Mouse (Mus musculus) heart, postnatal 0 days (tissue): Measurements from ENCODE around the gene Ktn1. TPM values are rescaled to one million over a fixed set of nuclear protein-coding genes. Genes with fewer than 3 reads are reported as not detected.

Experiments used
- ATAC-seq: fragments of 200-750 bp; cut with Nextera tagmentation; 2 replicates; pipeline ENCODE4 v1.8.0; 2017; ENCODE audit warnings: low read depth, moderate number of reproducible peaks, moderate library complexity; ENCODE audit not compliant: insufficient read depth
- DNase-seq: peaks from one replicate; pipeline ENCODE4 v3.0.0-alpha.2; 2016; ENCODE audit warnings: low spot score
- H3K27ac ChIP-seq: fragments of 300-500 bp; sonication (generic); 2 replicates; pipeline ENCODE4 v1.5.1; 2014; ENCODE audit warnings: low read depth, mild to moderate bottlenecking
- H3K27me3 ChIP-seq: fragments of 300-500 bp; sonication (generic); 2 replicates; pipeline ENCODE4 v1.6.1; 2014; ENCODE audit warnings: low read length, mixed read lengths; ENCODE audit not compliant: control insufficient read depth, insufficient read depth
- H3K36me3 ChIP-seq: fragments of 300-500 bp; sonication (generic); replicated peaks from 2 replicates; pipeline ENCODE4 v1.6.1; 2014; ENCODE audit warnings: low read length, mixed read lengths; ENCODE audit not compliant: control insufficient read depth, insufficient read depth
- H3K4me1 ChIP-seq: fragments of 300-500 bp; sonication (generic); 2 replicates; pipeline ENCODE4 v1.6.1; 2014; ENCODE audit warnings: antibody characterized with exemption; ENCODE audit not compliant: control insufficient read depth, insufficient read depth
- H3K4me2 ChIP-seq: fragments of 300-500 bp; sonication (generic); 2 replicates; pipeline ENCODE4 v1.6.1; 2014; ENCODE audit warnings: low read depth, mild to moderate bottlenecking, low read length, moderate library complexity
- H3K4me3 ChIP-seq: fragments of 300-500 bp; sonication (generic); 2 replicates; pipeline ENCODE4 v1.5.1; 2014; ENCODE audit warnings: low read depth, low read length
- H3K9ac ChIP-seq: fragments of 300-500 bp; sonication (generic); replicated peaks from 2 replicates; pipeline ENCODE4 v1.6.1; 2014; ENCODE audit warnings: low read depth, low read length, mixed read lengths
- H3K9me3 ChIP-seq: fragments of 300-500 bp; sonication (generic); replicated peaks from 2 replicates; pipeline ENCODE4 v1.6.1; 2016; ENCODE audit warnings: low read length; ENCODE audit not compliant: control insufficient read depth
- CTCF ChIP-seq: IDR thresholded peaks from 2 replicates; pipeline ENCODE4 v1.5.1; 2016; ENCODE audit warnings: antibody characterized with exemption, control low read depth, low read depth
- EP300 ChIP-seq: IDR thresholded peaks from 2 replicates; pipeline ENCODE4 v1.6.1; 2016; ENCODE audit warnings: antibody characterized with exemption, low read depth
- WGBS: fragments of 180-500 bp; shearing (Covaris S2); extraction: QIAGEN DNeasy Blood & Tissue Kit; methylation state at CpG from one replicate; pipeline ENCODE4 v1.1.7; 2014; 5-methylcytosine and 5-hydroxymethylcytosine counted together
- polyA plus RNA-seq: library from polyadenylated mRNA; unstranded; fragments of >200 nt; fragmentation: Nextera tagmentation; extraction: Ambion mirVana; gene quantifications from 2 replicates; pipeline ENCODE4 v1.2.1, GENCODE M21; 2015
- total RNA-seq: library from RNA; depleted of rRNA; stranded (reverse); fragments of >200 nt; gene quantifications from 2 replicates; pipeline ENCODE4 v1.2.3, GENCODE M21; 2014; ENCODE audit warnings: low replicate concordance

The Ktn1 gene
- total and polyA plus RNA-seq, 2 experiments from 2014 or later = 31.7 to 104 TPM

- WGBS = 72% methylated on average over 7 of the region's 7 CpGs
- Histone ChIP-seq H3K36me3 (no peaks in the 10 kb centered on the region), H3K27me3 (no peaks in the 10 kb centered on the region), H3K4me1 (peaks cover 8% of the 10 kb centered on the region; the same call in 1 of the 2 replicates), H3K4me2 (no peak overlapping the region), H3K4me3 (no peak overlapping the region), H3K9ac (no peak overlapping the region), H3K27ac (no peak overlapping the region), H3K9me3 (no peaks in the 10 kb centered on the region)
- no peak for TF ChIP-seq CTCF
- TF ChIP-seq EP300 = no peak
- ATAC-seq (no peak), DNase-seq (no peak)
Observed at GRCm38 (mm10) chr14:47645620-47646019, 2.6 kb upstream of the Ktn1 start.

- no peaks in the 10 kb centered on the region for H3K9me3 ChIP-seq
- H3K4me1 ChIP-seq = peaks cover 13% of the 10 kb centered on the region; the same call in 1 of the 2 replicates
- H3K4me3 ChIP-seq = no peak overlapping the region
- TF ChIP-seq EP300 = no peak
- no peak for TF ChIP-seq CTCF
- no peak overlapping the region for H3K9ac ChIP-seq
- H3K36me3 ChIP-seq = no peaks in the 10 kb centered on the region
- peak; percentile 31 for DNase-seq
- no peak for ATAC-seq
- 38% methylated on average over 5 of the region's 5 CpGs for WGBS
- no peak overlapping the region for H3K4me2 ChIP-seq
- no peaks in the 10 kb centered on the region for H3K27me3 ChIP-seq
- no peak overlapping the region for H3K27ac ChIP-seq
Observed at GRCm38 (mm10) chr14:47646246-47646645, 2.0 kb upstream of the Ktn1 start.

GRCm38 (mm10) chr14:47646696-47647516, 1.3 kb upstream of the Ktn1 start:
- Histone ChIP-seq H3K4me1 (peaks cover 18% of the 10 kb centered on the region; the same call in 1 of the 2 replicates), H3K36me3 (no peaks in the 10 kb centered on the region), H3K4me3 (no peak overlapping the region), H3K9me3 (no peaks in the 10 kb centered on the region), H3K9ac (no peak overlapping the region), H3K4me2 (no peak overlapping the region), H3K27ac (no peak overlapping the region), H3K27me3 (no peaks in the 10 kb centered on the region)
- DNase-seq (no peak), ATAC-seq (no peak)
- 70% methylated on average over 9 of the region's 9 CpGs for WGBS
- no peak for TF ChIP-seq CTCF
- TF ChIP-seq EP300 = no peak

DNA sequence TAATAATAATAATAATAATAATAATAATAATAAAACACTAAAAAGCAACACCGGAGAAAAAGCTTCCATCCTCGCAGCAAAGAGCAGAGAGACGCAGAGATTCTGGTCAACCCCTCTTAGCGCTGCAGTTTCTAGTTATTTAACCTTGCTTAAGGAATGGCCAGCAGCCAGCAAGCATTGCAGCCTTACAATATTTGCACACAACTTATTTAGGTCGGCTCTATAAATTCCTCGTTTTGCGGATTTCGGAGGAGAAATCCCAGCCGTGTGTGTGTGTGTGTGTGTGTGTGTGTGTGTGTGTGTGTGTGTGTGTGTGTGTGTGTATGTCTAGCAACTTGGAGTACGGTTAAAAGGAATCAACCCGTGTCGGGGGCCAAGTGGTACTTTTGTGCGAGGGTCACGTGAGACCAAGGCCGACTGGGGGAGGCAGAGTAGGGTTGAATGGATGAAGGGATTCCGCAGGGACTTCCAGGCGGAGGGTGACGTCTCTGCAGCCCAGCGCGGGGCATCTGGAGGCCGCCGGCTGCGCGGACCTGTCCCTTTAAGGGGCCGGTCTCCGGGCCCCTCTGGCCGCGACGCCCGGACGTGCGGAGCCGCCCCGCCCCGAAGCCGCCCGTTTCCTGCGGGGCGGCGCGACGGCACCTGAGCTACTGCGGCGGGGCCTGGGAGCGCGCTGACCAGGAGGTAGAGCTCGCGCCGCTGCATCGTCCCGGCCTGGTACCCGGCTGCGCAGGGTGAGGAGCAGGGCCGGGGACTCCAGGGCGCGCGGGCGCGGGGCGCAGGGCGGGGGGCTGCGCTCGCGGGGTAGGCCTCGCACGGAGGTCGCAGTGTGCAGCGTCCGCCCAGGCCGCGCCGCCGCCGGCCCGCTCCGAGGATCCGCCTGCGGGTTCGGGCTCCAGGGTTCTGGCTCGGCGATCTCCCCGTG, 720 bp downstream of the Ktn1 start:
- WGBS = under 1% methylated on average over 72 of the region's 82 CpGs
- Histone ChIP-seq H3K4me3 (peak overlapping the region; percentile 77), H3K27ac (peak overlapping the region; percentile 97), H3K9ac (peak overlapping the region; percentile 82), H3K36me3 (no peaks in the 10 kb centered on the region), H3K4me2 (peak overlapping the region; percentile 76), H3K9me3 (no peaks in the 10 kb centered on the region), H3K27me3 (no peaks in the 10 kb centered on the region), H3K4me1 (peaks cover 18% of the 10 kb centered on the region; the same call in 1 of the 2 replicates)
- ATAC-seq (peak; percentile 94), DNase-seq (peak; percentile 84)
- TF ChIP-seq CTCF (no peak), EP300 (no peak; the same call in 1 of the 2 replicates)

DNA sequence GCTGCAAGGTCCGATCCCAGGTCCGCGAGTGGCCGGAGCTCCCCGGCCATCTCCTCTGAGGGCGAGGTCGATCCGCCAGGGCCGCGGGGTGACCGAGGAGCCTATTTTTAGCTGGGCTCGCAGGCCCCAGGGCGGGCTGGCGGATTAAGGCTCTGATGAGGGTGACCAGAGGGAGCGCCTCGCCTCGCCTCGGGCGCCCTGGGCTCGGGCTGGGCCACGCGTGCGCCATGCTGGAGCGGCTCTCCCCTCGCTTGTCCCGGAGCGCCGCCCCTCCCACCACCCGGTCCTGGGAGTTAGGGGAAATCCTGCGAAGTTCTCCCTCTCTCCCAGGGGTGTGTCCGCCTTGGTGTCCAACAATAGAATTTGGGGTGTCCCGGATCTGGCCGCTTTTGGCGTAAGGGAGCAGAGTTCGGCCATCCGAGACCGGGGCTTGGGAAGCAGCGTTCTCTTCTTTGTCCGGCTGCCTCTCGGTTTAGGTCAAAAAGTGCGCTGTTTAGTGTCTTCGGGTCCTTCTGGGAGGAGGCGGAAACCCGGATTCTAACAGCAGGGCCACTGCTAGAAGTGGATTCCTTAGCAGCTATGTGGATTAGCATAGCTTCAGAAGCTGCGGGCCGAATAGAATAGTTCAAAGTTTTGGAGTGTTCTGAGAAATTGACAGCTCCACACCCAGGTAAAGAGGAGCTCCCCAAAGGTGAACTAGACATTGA, 1.5 kb downstream of the Ktn1 start:
- ATAC-seq = peak; percentile 86
- H3K4me1 ChIP-seq = peaks cover 18% of the 10 kb centered on the region; the same call in 1 of the 2 replicates
- H3K4me3 ChIP-seq = peak overlapping the region; percentile 77
- no peaks in the 10 kb centered on the region for H3K27me3 ChIP-seq
- peak overlapping the region; percentile 76 for H3K4me2 ChIP-seq
- peak; percentile 53 for DNase-seq
- peak overlapping the region; percentile 97 for H3K27ac ChIP-seq
- no peaks in the 10 kb centered on the region for H3K9me3 ChIP-seq
- under 1% methylated on average over 43 of the region's 46 CpGs for WGBS
- H3K9ac ChIP-seq = peak overlapping the region; percentile 82
- TF ChIP-seq CTCF (no peak), EP300 (no peak)
- no peaks in the 10 kb centered on the region for H3K36me3 ChIP-seq
